Mouse (Mus musculus) bone marrow macrophage, adult 2 months (primary cell): ENCODE measurements around the gene Klrk1. TPM values are rescaled to one million over a fixed set of nuclear protein-coding genes. Genes with fewer than 3 reads are reported as not detected.

ENCODE experiments used
- H3K27ac ChIP-seq: 2 replicates; pipeline ENCODE4 v1.5.1; 2012; ENCODE audit warnings: low read depth, low read length; ENCODE audit not compliant: insufficient read depth
- H3K4me1 ChIP-seq: 2 replicates; pipeline ENCODE4 v1.6.1; 2012; ENCODE audit warnings: low read length; ENCODE audit not compliant: control insufficient read depth, insufficient read depth
- H3K4me3 ChIP-seq: 2 replicates; pipeline ENCODE4 v1.5.1; 2012; ENCODE audit warnings: mild to moderate bottlenecking, low read length, moderate library complexity; ENCODE audit not compliant: insufficient read depth
- CTCF ChIP-seq: IDR thresholded peaks from 2 replicates; pipeline ENCODE4 v1.5.1; 2012; ENCODE audit warnings: low read depth, mild to moderate bottlenecking, low read length, moderate library complexity
- POLR2A ChIP-seq: IDR thresholded peaks from 2 replicates; pipeline ENCODE4 v1.6.1; 2012; ENCODE audit warnings: mild to moderate bottlenecking, low read depth, low read length, borderline replicate concordance
- polyA plus RNA-seq: library from polyadenylated mRNA; stranded (reverse); fragments of >200 nt; gene quantifications from 2 replicates; pipeline ENCODE4 v1.2.4, GENCODE M21; 2012; ENCODE audit not compliant: missing spikeins, insufficient read depth, insufficient read length

Gene Klrk1
- polyA plus RNA-seq, 1 experiment = 1.3 TPM

DNA sequence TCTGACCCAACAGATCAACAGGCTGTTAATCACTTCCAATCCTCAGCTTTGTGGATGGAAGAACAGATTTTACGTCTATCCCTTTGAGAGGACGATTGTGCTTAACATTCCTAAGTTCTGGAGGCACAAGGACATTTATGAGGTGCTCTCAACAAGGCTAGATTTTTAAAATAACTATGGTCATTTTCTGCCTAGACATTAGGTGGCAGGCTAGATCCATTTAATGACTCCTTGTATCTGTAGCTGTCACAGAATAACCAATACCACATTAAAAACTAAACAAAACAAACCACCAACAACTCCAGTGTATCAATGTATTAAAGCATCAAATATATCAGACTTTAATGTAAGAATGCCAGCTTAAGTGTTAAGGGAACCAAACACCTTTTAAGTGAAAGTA is 48.3 kb downstream of the Klrk1 start:
- Histone ChIP-seq H3K27ac (no peak overlapping the region), H3K4me3 (no peak overlapping the region), H3K4me1 (no peaks in the 10 kb centered on the region)
- TF ChIP-seq POLR2A (no peak), CTCF (no peak)

DNA sequence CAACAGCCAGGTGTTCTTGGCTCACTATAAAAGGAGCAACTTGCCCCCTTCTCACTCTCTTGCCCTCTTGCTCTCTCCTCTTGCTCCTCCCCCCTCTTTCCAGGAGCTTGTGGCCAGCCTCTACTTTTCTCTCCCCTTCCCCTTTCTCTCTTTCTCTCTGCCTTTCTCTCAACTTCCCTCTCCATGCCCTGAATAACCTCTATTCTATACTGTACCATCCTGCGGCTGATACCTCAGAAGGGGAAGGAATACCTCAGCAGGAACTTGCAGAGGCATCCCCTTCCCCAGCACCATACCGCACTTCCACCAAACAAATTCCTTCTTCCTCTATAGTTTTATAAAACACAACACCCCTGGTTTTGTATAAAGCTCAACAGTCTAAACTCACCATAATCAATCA is 58.4 kb downstream of the Klrk1 start:
- TF ChIP-seq POLR2A (no peak), CTCF (no peak)
- Histone ChIP-seq H3K4me1 (peaks cover 7% of the 10 kb centered on the region), H3K27ac (no peak overlapping the region), H3K4me3 (no peak overlapping the region)

Other genes starting within 250 kb of the Klrk1 start
- not detected in 2 replicates for gene Clec12b, start 238.0 kb downstream of the Klrk1 start, polyA plus RNA-seq
- gene Clec1b, start 226.6 kb downstream of the Klrk1 start, polyA plus RNA-seq = 2.4 and 2.7 TPM in 2 replicates
- gene Clec9a, start 215.0 kb downstream of the Klrk1 start, polyA plus RNA-seq = 0.24 and 0.84 TPM in 2 replicates
- gene Clec1a, start 171.9 kb downstream of the Klrk1 start, polyA plus RNA-seq = 0.46 and 0.69 TPM in 2 replicates
- not detected in 2 replicates for gene Olr1, start 116.7 kb downstream of the Klrk1 start, polyA plus RNA-seq
- not detected in 2 replicates for gene Tmem52b, start 111.3 kb downstream of the Klrk1 start, polyA plus RNA-seq
- 115 and 118 TPM in 2 replicates for gene Gabarapl1, start 90.7 kb downstream of the Klrk1 start, polyA plus RNA-seq
- gene Klre1, start 46.0 kb downstream of the Klrk1 start, polyA plus RNA-seq = not detected in 2 replicates
- gene Klrd1, start 32.1 kb downstream of the Klrk1 start, polyA plus RNA-seq = not detected in 2 replicates
- not detected in 2 replicates for gene Klrc3, start 19.5 kb upstream of the Klrk1 start, polyA plus RNA-seq
- not detected in 2 replicates for gene Klrc2, start 36.8 kb upstream of the Klrk1 start, polyA plus RNA-seq
- not detected in 2 replicates for gene Klrc1, start 55.1 kb upstream of the Klrk1 start, polyA plus RNA-seq
- gene Klri1, start 93.3 kb upstream of the Klrk1 start, polyA plus RNA-seq = not detected in 2 replicates
- not detected in 2 replicates for gene Klri2, start 116.6 kb upstream of the Klrk1 start, polyA plus RNA-seq
- gene Gm156, start 160.4 kb upstream of the Klrk1 start, polyA plus RNA-seq = not detected in 2 replicates
- gene Gm17631, start 238.8 kb upstream of the Klrk1 start, polyA plus RNA-seq = not detected in 2 replicates